Mouse (Mus musculus): ENCODE results near the gene Elfn2.

GRCm38 (mm10) chr15:78633413-78633812 is 85.2 kb downstream of the Elfn2 start:
- TF ChIP-seq GATA1 (IDR thresholded peaks at IDR 0.05; ENCODE audit: low read length) (no peak), TAL1 (IDR thresholded peaks at IDR 0.05; ENCODE audit: low read length) (no peak)

All from erythroblast, embryonic 14.5 days (primary cell).